Comparison of ENCODE assay signal across 27 mouse cellular contexts in the genomic region with DNA sequence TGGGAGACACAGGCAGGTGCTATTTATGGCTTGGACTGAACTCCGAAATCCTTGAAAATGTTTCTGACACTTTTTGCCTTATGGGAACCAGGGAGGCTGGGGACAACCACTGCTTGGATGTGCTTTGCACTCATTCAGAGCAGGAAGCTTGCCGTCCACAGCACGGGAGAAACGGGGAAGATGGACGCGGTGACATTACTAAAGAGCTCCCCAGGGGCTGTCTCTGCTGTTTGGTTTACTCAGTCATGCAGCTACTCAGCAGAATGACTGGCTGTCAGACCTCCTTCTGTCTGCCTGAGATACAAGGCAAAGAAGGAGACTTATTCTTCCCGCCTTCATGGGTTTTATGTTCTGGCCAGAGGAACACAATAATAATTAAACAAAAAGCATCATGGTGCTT. TPM values are rescaled to one million over a fixed set of nuclear protein-coding genes. Genes with fewer than 3 reads are reported as not detected.
DNase-seq lines count a peak whose midpoint lies in the region; ATAC-seq and TF ChIP-seq lines count a peak whose summit lies in the region.
"Had no signal": no experiment of that assay in that cellular context is flagged by ENCODE, and none has a peak within 500 bp of the region (broad histone marks: within the 10 kb centered on the region; RNA-seq: fewer than 3 reads in every experiment).

No protein-coding gene starts in this region.

- no peak overlapping the region for H3K4me2 ChIP-seq in hindbrain, postnatal 0 days (ENCODE audit: low read depth, low read length)
- no peak overlapping the region for H3K4me2 ChIP-seq in hindbrain, embryonic 13.5 days
- no peak overlapping the region for H3K4me2 ChIP-seq in neural tube, embryonic 12.5 days (replicated peaks)
- H3K4me2 ChIP-seq in neural tube, embryonic 15.5 days = no peak overlapping the region
- H3K4me2 ChIP-seq: forebrain, embryonic 13.5 days; heart, embryonic 13.5 days; hindbrain, embryonic 15.5 days had no signal

- no peaks in the 10 kb centered on the region for H3K9me3 ChIP-seq in hindbrain, postnatal 0 days (ENCODE audit: low read length)
- no peaks in the 10 kb centered on the region for H3K9me3 ChIP-seq in hindbrain, embryonic 13.5 days
- no peaks in the 10 kb centered on the region for H3K9me3 ChIP-seq in neural tube, embryonic 12.5 days
- H3K9me3 ChIP-seq in neural tube, embryonic 15.5 days (replicated peaks) = no peaks in the 10 kb centered on the region
- H3K9me3 ChIP-seq: embryonic facial prominence, embryonic 10.5 days; forebrain, embryonic 13.5 days; G1E; heart, embryonic 13.5 days; hindbrain, embryonic 15.5 days had no signal

- DNase-seq in embryo, embryonic 11 days = peak; percentile 30
- no peak for DNase-seq in embryo, embryonic 9.5 days (ENCODE audit: extremely low spot score)
- peak; percentile 55 for DNase-seq in hindbrain, postnatal 0 days (ENCODE audit: low spot score)
- no peak for DNase-seq in liver
- DNase-seq: adrenal gland, postnatal 10 days; B cell, adult 2 months; cerebellum, adult 11-12 months; cerebellum, adult 9-10 months; cerebellum, postnatal 25 days; forebrain, postnatal 0 days; gastrocnemius, postnatal 14 days; heart, postnatal 36 days had no signal

- WGBS in hindbrain, postnatal 0 days = 14% methylated on average over 7 of the region's 7 CpGs
- whole genome bisulfite sequencing in hindbrain, embryonic 13.5 days = 19% methylated on average over 7 of the region's 7 CpGs
- 19% methylated on average over 7 of the region's 7 CpGs for WGBS in neural tube, embryonic 12.5 days
- WGBS in neural tube, embryonic 15.5 days = 20% methylated on average over 7 of the region's 7 CpGs

- no peak overlapping the region for H3K4me3 ChIP-seq in hindbrain, postnatal 0 days (ENCODE audit: low read length)
- no peak overlapping the region for H3K4me3 ChIP-seq in hindbrain, embryonic 13.5 days
- no peak overlapping the region for H3K4me3 ChIP-seq in neural tube, embryonic 12.5 days
- H3K4me3 ChIP-seq in neural tube, embryonic 15.5 days (replicated peaks) = no peak overlapping the region
- H3K4me3 ChIP-seq: embryonic facial prominence, embryonic 10.5 days; forebrain, embryonic 13.5 days; heart, embryonic 13.5 days; hindbrain, embryonic 15.5 days had no signal

- peak overlapping the region; percentile 36; the same call in 1 of the 2 replicates for H3K27ac ChIP-seq in hindbrain, postnatal 0 days
- H3K27ac ChIP-seq in hindbrain, embryonic 13.5 days = no peak overlapping the region
- no peak overlapping the region for H3K27ac ChIP-seq in neural tube, embryonic 12.5 days
- H3K27ac ChIP-seq in neural tube, embryonic 15.5 days (replicated peaks) = no peak overlapping the region
- H3K27ac ChIP-seq: embryonic facial prominence, embryonic 10.5 days; forebrain, embryonic 13.5 days; heart, embryonic 13.5 days; hindbrain, embryonic 15.5 days had no signal

- no peak for TF ChIP-seq CTCF in hindbrain, postnatal 0 days (IDR thresholded peaks at IDR 0.05; ENCODE audit: low read depth)

- H3K4me1 ChIP-seq in hindbrain, postnatal 0 days (ENCODE audit: insufficient read depth, low read length) = no peaks in the 10 kb centered on the region
- H3K4me1 ChIP-seq in hindbrain, embryonic 13.5 days (replicated peaks) = peaks cover 8% of the 10 kb centered on the region; the same call in 1 of the 2 replicates
- peaks cover 9% of the 10 kb centered on the region for H3K4me1 ChIP-seq in neural tube, embryonic 12.5 days
- no peaks in the 10 kb centered on the region for H3K4me1 ChIP-seq in neural tube, embryonic 15.5 days
- H3K4me1 ChIP-seq: embryonic facial prominence, embryonic 10.5 days; forebrain, embryonic 13.5 days; heart, embryonic 13.5 days; hindbrain, embryonic 15.5 days had no signal

- H3K36me3 ChIP-seq in hindbrain, postnatal 0 days (ENCODE audit: insufficient read depth, low read length) = no peaks in the 10 kb centered on the region
- no peaks in the 10 kb centered on the region for H3K36me3 ChIP-seq in hindbrain, embryonic 13.5 days
- H3K36me3 ChIP-seq in neural tube, embryonic 12.5 days = no peaks in the 10 kb centered on the region
- no peaks in the 10 kb centered on the region for H3K36me3 ChIP-seq in neural tube, embryonic 15.5 days
- H3K36me3 ChIP-seq: embryonic facial prominence, embryonic 10.5 days; G1E; heart, embryonic 13.5 days; hindbrain, embryonic 15.5 days had no signal

- H3K27me3 ChIP-seq in hindbrain, postnatal 0 days (ENCODE audit: insufficient read depth, low read length) = no peaks in the 10 kb centered on the region
- no peaks in the 10 kb centered on the region for H3K27me3 ChIP-seq in hindbrain, embryonic 13.5 days
- no peaks in the 10 kb centered on the region for H3K27me3 ChIP-seq in neural tube, embryonic 12.5 days (replicated peaks)
- no peaks in the 10 kb centered on the region for H3K27me3 ChIP-seq in neural tube, embryonic 15.5 days (replicated peaks)
- H3K27me3 ChIP-seq: forebrain, embryonic 13.5 days; heart, embryonic 13.5 days; hindbrain, embryonic 15.5 days had no signal

- ATAC-seq in hindbrain, postnatal 0 days = peak; percentile 53; the same call in 1 of the 2 replicates
- no peak for ATAC-seq in hindbrain, embryonic 13.5 days (ENCODE audit: low FRiP score)
- 0 out of 2 replicates have a peak, but pooled peaks have one; percentile 44 for ATAC-seq in neural tube, embryonic 12.5 days (ENCODE audit: low FRiP score, low read depth)
- no peak for ATAC-seq in neural tube, embryonic 15.5 days (ENCODE audit: low FRiP score)
- ATAC-seq: CD4-positive, CD25-positive, alpha-beta regulatory T cell, adult 4 months; forebrain, embryonic 13.5 days; forebrain, postnatal 0 days had no signal

- no peak overlapping the region for H3K9ac ChIP-seq in hindbrain, postnatal 0 days (replicated peaks; ENCODE audit: low read length)
- no peak overlapping the region for H3K9ac ChIP-seq in hindbrain, embryonic 13.5 days
- H3K9ac ChIP-seq in neural tube, embryonic 12.5 days = no peak overlapping the region
- no peak overlapping the region for H3K9ac ChIP-seq in neural tube, embryonic 15.5 days (replicated peaks)
- H3K9ac ChIP-seq: forebrain, embryonic 13.5 days; forebrain, postnatal 0 days; heart, embryonic 13.5 days; hindbrain, embryonic 15.5 days had no signal

RNA-seq across cellular contexts. Expression of a gene that starts 46.9 kb away (rescaled TPM):
- total RNA-seq in hindbrain, postnatal 0 days (2014; rRNA removed) = 0.72 and 1.6 TPM in 2 replicates
- polyA plus RNA-seq in hindbrain, postnatal 0 days (2015; fragmentation: Nextera tagmentation; extraction: Ambion mirVana) = 1.4 and 1.6 TPM in 2 replicates
- polyA plus RNA-seq in hindbrain, embryonic 13.5 days (2015; fragmentation: Nextera tagmentation; extraction: Ambion mirVana) = 0.96 and 1.3 TPM in 2 replicates
- 0.54 and 0.66 TPM in 2 replicates for polyA plus RNA-seq in neural tube, embryonic 12.5 days (2016; fragmentation: Nextera tagmentation; extraction: Ambion mirVana)
- polyA plus RNA-seq in neural tube, embryonic 15.5 days (2015; fragmentation: Nextera tagmentation; extraction: Ambion mirVana) = 1.5 and 1.6 TPM in 2 replicates

RNA-seq across cellular contexts. Expression of a gene that starts 47.2 kb away (rescaled TPM):
- total RNA-seq in hindbrain, postnatal 0 days (2014; rRNA removed) = 416 and 422 TPM in 2 replicates
- 308 and 349 TPM in 2 replicates for polyA plus RNA-seq in hindbrain, postnatal 0 days (2015; fragmentation: Nextera tagmentation; extraction: Ambion mirVana)
- polyA plus RNA-seq in hindbrain, embryonic 13.5 days (2015; fragmentation: Nextera tagmentation; extraction: Ambion mirVana) = 150 and 164 TPM in 2 replicates
- polyA plus RNA-seq in neural tube, embryonic 12.5 days (2016; fragmentation: Nextera tagmentation; extraction: Ambion mirVana) = 124 and 133 TPM in 2 replicates
- 215 and 233 TPM in 2 replicates for polyA plus RNA-seq in neural tube, embryonic 15.5 days (2015; fragmentation: Nextera tagmentation; extraction: Ambion mirVana)

RNA-seq across cellular contexts. Expression of a gene that starts 55.4 kb away (rescaled TPM):
- not detected in 2 replicates for total RNA-seq in hindbrain, postnatal 0 days (2014; rRNA removed)
- not detected in 2 replicates for polyA plus RNA-seq in hindbrain, postnatal 0 days (2015; fragmentation: Nextera tagmentation; extraction: Ambion mirVana)
- polyA plus RNA-seq in hindbrain, embryonic 13.5 days (2015; fragmentation: Nextera tagmentation; extraction: Ambion mirVana) = not detected in 2 replicates
- not detected in 2 replicates for polyA plus RNA-seq in neural tube, embryonic 12.5 days (2016; fragmentation: Nextera tagmentation; extraction: Ambion mirVana)
- not detected in 2 replicates for polyA plus RNA-seq in neural tube, embryonic 15.5 days (2015; fragmentation: Nextera tagmentation; extraction: Ambion mirVana)
- total RNA-seq: adrenal gland, postnatal 10 days; adrenal gland, postnatal 4 days; forebrain, postnatal 0 days; gastrocnemius, adult 18-20 months; gastrocnemius, postnatal 14 days; heart, postnatal 36 days had no signal
- polyA plus RNA-seq: cortical plate, adult 2 months; embryonic facial prominence, embryonic 10.5 days; embryonic facial prominence, embryonic 14.5 days; forebrain, embryonic 13.5 days; G1E; heart, embryonic 13.5 days; heart, postnatal 0 days; hindbrain, embryonic 15.5 days; intestine, embryonic 14.5 days had no signal

Comparison
In these comparisons a context has a peak if more than half of its experiments do, and no peak if none do; other contexts are left out.
1. DNase-seq: peak in embryo, embryonic 11 days (single experiment) and hindbrain, postnatal 0 days (single experiment); none in embryo, embryonic 9.5 days (single experiment) and liver (single experiment).
2. ATAC-seq: peak in hindbrain, postnatal 0 days (single experiment) and neural tube, embryonic 12.5 days (single experiment); none in hindbrain, embryonic 13.5 days (single experiment) and neural tube, embryonic 15.5 days (single experiment).